ENCODE assay signal across 8 mouse cellular contexts in genomic region chr7:27165696-27166095, GRCm38 (mm10). TPM values are rescaled to one million over a fixed set of nuclear protein-coding genes. Genes with fewer than 3 reads are reported as not detected.
DNase-seq lines count a peak whose midpoint lies in the region; ATAC-seq and TF ChIP-seq lines count a peak whose summit lies in the region.

No protein-coding gene starts in this region.

- WGBS in heart, embryonic 13.5 days = 3% methylated on average over 8 of the region's 8 CpGs
- WGBS in heart, embryonic 16.5 days = 4% methylated on average over 8 of the region's 8 CpGs
- 3% methylated on average over 8 of the region's 8 CpGs for WGBS in macrophage (ENCODE audit: missing documents)

- peaks cover 55% of the 10 kb centered on the region for H3K79me2 ChIP-seq in macrophage (ENCODE audit: inconsistent target)

- H3K4me2 ChIP-seq in heart, embryonic 13.5 days = peak overlapping the region; percentile 87
- H3K4me2 ChIP-seq in heart, embryonic 16.5 days (ENCODE audit: low read depth, low read length) = peak overlapping the region; percentile 73

- H3K9me3 ChIP-seq in heart, embryonic 13.5 days = no peaks in the 10 kb centered on the region
- H3K9me3 ChIP-seq in ES-E14 (ENCODE audit: control insufficient read depth, insufficient read depth, low read depth, low read length) = no peaks in the 10 kb centered on the region
- no peaks in the 10 kb centered on the region for H3K9me3 ChIP-seq in heart, embryonic 16.5 days (replicated peaks; ENCODE audit: control insufficient read depth, low read length)

- intact Hi-C loops in heart, postnatal 25 days (cut with DNase I) = no loop called here

- no peak for ATAC-seq in heart, embryonic 13.5 days (ENCODE audit: extremely low read depth, insufficient number of reproducible peaks, low FRiP score, low TSS enrichment)
- no peak for ATAC-seq in heart, embryonic 16.5 days (replicated peaks; ENCODE audit: extremely low read depth, insufficient read depth, low FRiP score)

- no peaks in the 10 kb centered on the region for H3K27me3 ChIP-seq in heart, embryonic 13.5 days (replicated peaks)
- no peaks in the 10 kb centered on the region for H3K27me3 ChIP-seq in heart, embryonic 16.5 days (ENCODE audit: control insufficient read depth, insufficient read depth, low read length)

- H3K9ac ChIP-seq in heart, embryonic 13.5 days = peak overlapping the region; percentile 96
- H3K9ac ChIP-seq in ES-E14 (ENCODE audit: insufficient read depth, low read depth, low read length, poor library complexity, severe bottlenecking) = peak overlapping the region; percentile 95
- peak overlapping the region; percentile 85 for H3K9ac ChIP-seq in heart, embryonic 16.5 days (ENCODE audit: low read length)

- DNase-seq in heart, postnatal 25 days (ENCODE audit: low spot score) = no peak
- DNase-seq in ES-E14 (ENCODE audit: low read depth, low spot score) = no peak
- DNase-seq in retina, embryonic 14.5 days (ENCODE audit: low spot score) = no peak
- DNase-seq in right cerebral cortex, postnatal 14 days = no peak
- no peak for DNase-seq in retina, postnatal 1 day

- peaks cover 54% of the 10 kb centered on the region for H3K36me3 ChIP-seq in heart, embryonic 13.5 days
- H3K36me3 ChIP-seq in ES-E14 (ENCODE audit: control insufficient read depth, insufficient read depth, low read length, poor library complexity, severe bottlenecking) (peaks cover 2% of the 10 kb centered on the region; the same call in 1 of the 2 replicates), macrophage (ENCODE audit: inconsistent target) (peaks cover 9% of the 10 kb centered on the region; the same call in 1 of the 2 replicates)
- H3K36me3 ChIP-seq in heart, embryonic 16.5 days (ENCODE audit: control insufficient read depth, insufficient read depth) = peaks cover 19% of the 10 kb centered on the region

- peaks cover 60% of the 10 kb centered on the region for H3K4me1 ChIP-seq in heart, embryonic 13.5 days
- H3K4me1 ChIP-seq in ES-E14 (ENCODE audit: control insufficient read depth in 2 of 2, insufficient read depth in 2 of 2, low read length in 2 of 2, poor library complexity in 1 of 2) = peaks cover 3 to 13% of the 10 kb centered on the region in 2 experiments; a peak in 3 of 4 replicates
- H3K4me1 ChIP-seq in heart, embryonic 16.5 days (ENCODE audit: control insufficient read depth, insufficient read depth, low read length) = peaks cover 49% of the 10 kb centered on the region

- H3K27ac ChIP-seq in heart, embryonic 13.5 days (replicated peaks) = peak overlapping the region; percentile 98
- peak overlapping the region; percentile 95 for H3K27ac ChIP-seq in ES-E14 (ENCODE audit: insufficient read depth, low read depth, low read length, poor library complexity, severe bottlenecking)
- peak overlapping the region; percentile 96 for H3K27ac ChIP-seq in heart, embryonic 16.5 days (ENCODE audit: low read length)
- H3K27ac ChIP-seq in macrophage = peak overlapping the region; percentile 72

- in situ Hi-C loops in ES-E14 (cut with MboI; ENCODE audit: low sequenced_read_pairs in 2 of 2, unreplicated experiment in 2 of 2) = no loop called here

- H3K4me3 ChIP-seq in heart, embryonic 13.5 days = peak overlapping the region; percentile 80
- H3K4me3 ChIP-seq in ES-E14 (ENCODE audit: insufficient read depth in 1 of 2, low read depth in 1 of 2, low read length in 2 of 2, poor library complexity in 1 of 2, severe bottlenecking in 1 of 2) = peak overlapping the region; percentile 72 to 87
- H3K4me3 ChIP-seq in heart, embryonic 16.5 days (ENCODE audit: low read length) = peak overlapping the region; percentile 73
- peak overlapping the region; percentile 79 for H3K4me3 ChIP-seq in macrophage (ENCODE audit: inconsistent target)

TF ChIP-seq in ES-E14, 5 proteins besides CTCF, POLR2A, EP300 and RAD21:
- TF ChIP-seq ZNF384 (IDR thresholded peaks at IDR 0.05; ENCODE audit: low read depth, low read length) (no peak), ZC3H11A (IDR thresholded peaks at IDR 0.05; ENCODE audit: borderline replicate concordance, low read depth, low read length) (no peak), HCFC1 (IDR thresholded peaks at IDR 0.05; ENCODE audit: borderline replicate concordance, insufficient read depth, low read length) (no peak), CHD2 (IDR thresholded peaks at IDR 0.05; ENCODE audit: low read depth, low read length) (no peak), MAFK (IDR thresholded peaks at IDR 0.05; ENCODE audit: insufficient read depth, low read depth, low read length) (no peak)

RNA-seq across cellular contexts. Expression of gene Egln2, which starts 0.9 kb away (rescaled TPM):
- 48.1 and 52.7 TPM in 2 replicates for polyA plus RNA-seq in heart, embryonic 13.5 days (2015; fragmentation: Nextera tagmentation; extraction: Ambion mirVana)
- 10 to 100 TPM; 60.6 to 61.7 TPM for total RNA-seq in heart, postnatal 25 days (2021)
- 53.4 and 56.3 TPM in 2 replicates for total RNA-seq in ES-E14 (2012; rRNA removed)
- polyA plus RNA-seq in heart, embryonic 16.5 days (2015; fragmentation: Nextera tagmentation; extraction: Ambion mirVana) = 48.4 and 55.3 TPM in 2 replicates
- 100 to 1,000 TPM in 1 of 26 experiments, 10 to 100 TPM in 25; 31.4 to 107 (median 64.2) TPM for total RNA-seq in macrophage (2018; cell fraction: chromatin; rRNA removed)
- 10 to 100 TPM; 31.3 to 52.8 (median 45.4) TPM for total RNA-seq in macrophage (2018; cell fraction: cytosol; rRNA removed)
- total RNA-seq in macrophage (2018; cell fraction: nucleus; rRNA removed) = 10 to 100 TPM; 27.6 to 96.8 (median 50.1) TPM
- polyA plus RNA-seq in macrophage (2018) = 31.1 to 40.6 TPM (median 35.8 TPM) in 3 replicates

RNA-seq across cellular contexts. Expression of gene Cyp2t4, which starts 12.2 kb away (rescaled TPM):
- polyA plus RNA-seq in heart, embryonic 13.5 days (2015; fragmentation: Nextera tagmentation; extraction: Ambion mirVana) = 0.12 TPM in 1 of 2 replicates, not detected in the other
- total RNA-seq in heart, postnatal 25 days (2021) = not detected
- 0.32 and 0.58 TPM in 2 replicates for total RNA-seq in ES-E14 (2012; rRNA removed)
- polyA plus RNA-seq in heart, embryonic 16.5 days (2015; fragmentation: Nextera tagmentation; extraction: Ambion mirVana) = 0.08 TPM in 1 of 2 replicates, not detected in the other
- total RNA-seq in macrophage (2018; cell fraction: chromatin; rRNA removed) = not detected
- total RNA-seq in macrophage (2018; cell fraction: cytosol; rRNA removed) = not detected
- total RNA-seq in macrophage (2018; cell fraction: nucleus; rRNA removed) = not detected
- polyA plus RNA-seq in macrophage (2018) = not detected in 3 replicates

RNA-seq across cellular contexts. Expression of gene Rab4b, which starts 13.0 kb away (rescaled TPM):
- 48.6 and 48.8 TPM in 2 replicates for polyA plus RNA-seq in heart, embryonic 13.5 days (2015; fragmentation: Nextera tagmentation; extraction: Ambion mirVana)
- total RNA-seq in heart, postnatal 25 days (2021) = 10 to 100 TPM; 12.0 to 13.7 TPM
- 28.3 and 44.2 TPM in 2 replicates for total RNA-seq in ES-E14 (2012; rRNA removed)
- polyA plus RNA-seq in heart, embryonic 16.5 days (2015; fragmentation: Nextera tagmentation; extraction: Ambion mirVana) = 48.1 and 51.0 TPM in 2 replicates
- total RNA-seq in macrophage (2018; cell fraction: chromatin; rRNA removed) = 100 to 1,000 TPM in 15 of 26 experiments, 10 to 100 TPM in 11; 40.9 to 169 (median 114) TPM
- 10 to 100 TPM; 60.1 to 99.9 (median 75.7) TPM for total RNA-seq in macrophage (2018; cell fraction: cytosol; rRNA removed)
- 100 to 1,000 TPM in 5 of 26 experiments, 10 to 100 TPM in 21; 45.4 to 127 (median 86.9) TPM for total RNA-seq in macrophage (2018; cell fraction: nucleus; rRNA removed)
- 38.2 to 73.8 TPM (median 68.8 TPM) in 3 replicates for polyA plus RNA-seq in macrophage (2018)

RNA-seq across cellular contexts. Expression of gene Gm21983, which starts 15.2 kb away (rescaled TPM):
- 0.31 TPM in 1 of 2 replicates, not detected in the other for polyA plus RNA-seq in heart, embryonic 13.5 days (2015; fragmentation: Nextera tagmentation; extraction: Ambion mirVana)
- total RNA-seq in heart, postnatal 25 days (2021) = not detected
- total RNA-seq in ES-E14 (2012; rRNA removed) = 1.3 TPM in 1 of 2 replicates, not detected in the other
- not detected in 2 replicates for polyA plus RNA-seq in heart, embryonic 16.5 days (2015; fragmentation: Nextera tagmentation; extraction: Ambion mirVana)
- 1 to 10 TPM in 4 of 26 experiments, under 1 TPM in 2, not detected in 20; 0.49 to 2.2 (median 1.2) TPM for total RNA-seq in macrophage (2018; cell fraction: chromatin; rRNA removed)
- under 1 TPM in 2 of 26 experiments, not detected in 24; 0.10 TPM for total RNA-seq in macrophage (2018; cell fraction: cytosol; rRNA removed)
- 1 to 10 TPM in 1 of 26 experiments, under 1 TPM in 5, not detected in 20; 0.30 to 1.2 (median 0.40) TPM for total RNA-seq in macrophage (2018; cell fraction: nucleus; rRNA removed)
- polyA plus RNA-seq in macrophage (2018) = not detected in 3 replicates

RNA-seq across cellular contexts. Expression of gene Mia, which starts 15.3 kb away (rescaled TPM):
- 4.3 and 4.8 TPM in 2 replicates for polyA plus RNA-seq in heart, embryonic 13.5 days (2015; fragmentation: Nextera tagmentation; extraction: Ambion mirVana)
- not detected for total RNA-seq in heart, postnatal 25 days (2021)
- 12.5 and 36.3 TPM in 2 replicates for total RNA-seq in ES-E14 (2012; rRNA removed)
- 5.0 and 11.6 TPM in 2 replicates for polyA plus RNA-seq in heart, embryonic 16.5 days (2015; fragmentation: Nextera tagmentation; extraction: Ambion mirVana)
- 1 to 10 TPM in 19 of 26 experiments, not detected in 7; 1.0 to 6.1 (median 2.6) TPM for total RNA-seq in macrophage (2018; cell fraction: chromatin; rRNA removed)
- total RNA-seq in macrophage (2018; cell fraction: cytosol; rRNA removed) = under 1 TPM in 3 of 26 experiments, not detected in 23; 0.17 to 0.48 (median 0.44) TPM
- total RNA-seq in macrophage (2018; cell fraction: nucleus; rRNA removed) = 1 to 10 TPM in 15 of 26 experiments, under 1 TPM in 3, not detected in 8; 0.54 to 4.2 (median 1.9) TPM
- not detected in 3 replicates for polyA plus RNA-seq in macrophage (2018)
